Mouse (Mus musculus) kidney, adult 9 months (tissue): ENCODE results near the gene Rab6a.

Experiments
- DNase-seq: peaks from one replicate; pipeline ENCODE4 v3.0.0; 2022

Rab6a gene

DNA sequence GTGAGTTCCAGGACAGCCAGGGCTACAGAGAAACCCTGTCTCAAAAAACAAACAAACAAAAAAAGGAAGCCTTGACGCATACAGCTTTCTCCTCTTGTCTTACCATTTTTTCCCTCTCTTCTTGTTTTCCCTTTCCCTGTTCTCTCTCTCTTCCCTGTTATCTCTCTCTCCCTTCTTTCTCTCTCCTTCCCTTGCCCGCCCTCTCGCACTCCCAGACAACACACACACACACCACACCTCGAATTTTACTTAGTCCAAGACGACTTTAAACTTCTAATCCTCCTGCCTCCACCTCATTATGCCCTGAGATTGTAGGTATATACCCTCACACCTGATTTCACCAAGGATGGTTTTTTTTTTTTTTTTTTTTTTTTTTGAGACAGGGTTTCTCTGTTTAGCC, 76.9 kb downstream of the Rab6a start:
- DNase-seq, result no peak

- DNase-seq, result peak; percentile 67
These were observed 77.3 kb downstream of the Rab6a start for GRCm38 (mm10) chr7:100684538-100684937.

DNA sequence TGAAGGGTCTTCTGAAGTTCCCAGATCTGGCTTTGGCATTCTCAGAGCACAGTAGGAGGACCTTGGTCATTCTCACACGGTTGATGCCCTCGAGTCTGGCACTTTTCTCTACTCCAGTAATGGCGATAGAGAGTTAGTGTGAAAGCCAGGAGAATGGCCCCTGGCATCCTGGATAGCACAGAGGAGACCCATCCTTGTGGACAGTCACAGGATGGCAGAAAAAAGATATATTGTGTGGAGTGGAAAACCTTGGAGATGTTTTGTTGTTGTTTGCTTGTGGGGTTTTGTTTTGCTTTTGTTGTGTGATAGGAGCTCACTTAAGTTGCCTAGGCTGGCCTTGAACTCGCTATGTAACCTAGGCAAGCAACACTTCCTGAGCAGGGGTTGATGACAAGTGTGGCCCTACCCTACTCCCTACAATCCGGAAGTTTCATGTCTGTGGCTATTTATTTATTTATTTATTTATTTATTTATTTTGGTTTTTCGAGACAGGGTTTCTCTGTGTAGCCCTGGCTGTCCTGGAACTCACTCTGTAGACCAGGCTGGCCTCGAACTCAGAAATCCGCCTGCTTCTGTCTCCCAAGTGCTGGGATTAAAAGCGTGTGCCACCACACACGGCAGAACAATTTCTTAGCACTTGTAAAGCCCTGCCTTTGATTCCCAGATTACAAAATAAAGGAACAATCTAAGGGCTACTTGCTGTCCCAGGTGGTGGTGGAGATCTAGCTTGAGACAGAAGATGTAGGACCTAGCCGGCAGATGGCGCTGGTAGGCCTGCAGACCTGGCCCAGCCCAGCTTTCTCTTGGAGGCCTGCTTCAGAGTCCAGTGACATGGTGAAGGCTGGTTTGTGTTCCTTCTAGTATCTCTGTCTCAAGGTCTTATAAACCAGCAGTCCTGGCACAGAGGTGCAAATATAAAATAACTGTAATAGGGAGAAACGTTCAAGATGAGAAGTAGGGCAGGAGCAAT, 78.1 kb downstream of the Rab6a start:
- DNase-seq, result peak; percentile 64

DNA sequence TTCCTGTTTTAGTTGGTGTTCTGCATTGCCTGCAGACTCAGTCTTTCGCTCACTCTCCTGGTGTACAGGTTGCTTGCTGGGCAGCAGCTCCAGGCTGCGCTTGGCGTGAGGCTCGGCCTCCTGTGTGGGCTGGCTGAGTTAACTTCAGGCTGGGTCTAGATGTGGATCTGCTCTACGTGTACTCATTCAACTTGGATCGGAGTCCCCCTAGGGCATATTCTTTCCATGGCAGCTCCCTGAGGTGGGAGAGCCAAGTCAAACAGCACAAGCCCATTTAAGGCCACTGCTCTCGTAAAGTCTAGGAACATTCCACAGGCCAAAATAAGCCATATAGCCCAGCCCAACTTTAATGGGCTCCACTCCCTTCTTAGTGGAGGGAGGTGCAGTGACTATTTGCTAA, 81.3 kb downstream of the Rab6a start:
- no peak for DNase-seq
